Mouse (Mus musculus): Measurements from ENCODE around the gene Dtnb.

DNA sequence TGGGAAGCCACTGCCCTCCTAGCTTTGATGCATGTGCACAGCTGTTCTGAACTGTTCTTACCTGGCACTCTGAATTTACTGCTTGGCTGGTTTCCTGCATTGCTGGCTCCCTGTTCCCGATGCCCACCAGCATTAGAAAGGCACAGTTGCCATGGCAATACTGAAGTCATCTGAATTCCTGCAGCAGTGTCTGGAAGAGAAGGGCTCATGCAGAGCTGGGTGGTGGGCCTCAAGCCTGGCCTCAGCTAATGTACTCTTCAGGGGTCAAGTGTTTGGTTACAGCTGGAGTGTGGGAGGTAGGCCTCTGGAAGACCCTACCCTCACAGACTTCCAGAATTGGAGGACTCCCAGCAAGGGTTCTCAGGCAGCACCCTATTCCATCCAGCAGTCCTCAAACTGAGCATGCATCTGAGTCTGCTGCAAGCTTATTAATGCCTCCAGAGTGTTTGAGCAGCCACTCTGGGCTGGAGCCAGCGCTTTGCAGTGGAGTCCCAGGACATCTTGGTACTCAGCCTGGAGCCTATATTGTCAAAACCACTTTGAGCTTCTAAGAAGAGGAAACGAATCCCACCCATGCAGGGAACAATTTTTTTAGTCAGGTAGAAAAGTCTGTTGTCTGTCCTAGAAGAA is 211.1 kb downstream of the Dtnb start:
- TF ChIP-seq CTCF (IDR thresholded peaks at IDR 0.05; ENCODE audit: borderline replicate concordance, control insufficient read depth, extremely low read depth, insufficient read depth, low read length, poor library complexity) (no peak), POLR2A (IDR thresholded peaks at IDR 0.05; ENCODE audit: control insufficient read depth, extremely low read depth, insufficient read depth, low read length, poor library complexity) (no peak)
